Mouse (Mus musculus) fat pad, adult 2 months (tissue): ENCODE results near the gene Ubr4.

Experiments
- DNase-seq: peaks from one replicate; pipeline ENCODE4 v3.0.0-alpha.2; 2011; ENCODE audit warnings: low read depth, low spot score; ENCODE audit errors: extremely low read depth

Gene Ubr4

DNA sequence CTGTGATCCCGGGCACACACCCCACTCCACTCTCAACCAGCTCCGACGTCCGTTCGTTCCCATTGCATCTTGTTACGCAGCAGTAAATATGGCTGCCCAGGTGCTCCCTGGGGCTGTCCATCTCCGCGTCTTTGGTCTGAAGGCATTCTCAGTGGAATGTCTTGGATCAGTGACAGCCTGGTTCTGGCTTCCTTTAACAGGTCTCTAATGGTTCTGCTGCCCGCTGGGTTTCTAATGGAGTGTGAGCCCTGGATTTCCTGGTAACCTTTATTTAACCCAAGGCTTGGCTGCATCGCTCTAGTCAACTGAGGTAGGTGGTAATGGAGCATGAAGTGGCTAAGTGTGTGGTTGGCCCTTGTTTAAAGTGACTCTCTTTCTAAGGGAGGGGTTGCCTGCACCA lies 179.7 kb downstream of the Ubr4 start:
- no peak for DNase-seq

DNA sequence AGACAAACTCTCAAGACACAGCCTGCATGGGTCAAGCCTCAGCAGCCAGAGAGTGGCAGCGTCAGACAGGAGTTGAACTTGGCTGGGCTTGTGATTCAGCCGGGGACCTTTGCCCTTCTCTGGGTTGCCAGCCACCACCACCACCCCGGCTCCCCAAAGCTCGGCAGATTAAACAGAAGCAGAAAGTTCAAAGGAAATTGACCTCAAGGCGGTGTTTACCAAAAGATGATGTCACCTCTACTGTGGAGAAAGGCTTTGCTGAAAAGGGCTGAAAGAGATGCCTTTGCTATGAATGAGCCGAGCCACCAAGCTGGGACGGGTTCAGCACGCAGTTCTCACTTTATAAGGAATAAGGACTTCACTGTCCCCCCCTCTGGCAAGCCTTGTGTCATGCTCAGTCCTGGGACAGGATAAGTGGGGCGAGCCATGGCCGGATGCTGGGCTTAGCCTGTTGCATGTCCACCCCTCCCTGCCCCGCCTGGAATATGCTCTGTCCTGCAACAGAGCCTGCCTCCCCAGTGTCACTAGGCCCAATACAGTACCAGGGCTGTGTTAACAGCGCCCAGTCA lies 182.8 kb downstream of the Ubr4 start:
- no peak for DNase-seq

DNA sequence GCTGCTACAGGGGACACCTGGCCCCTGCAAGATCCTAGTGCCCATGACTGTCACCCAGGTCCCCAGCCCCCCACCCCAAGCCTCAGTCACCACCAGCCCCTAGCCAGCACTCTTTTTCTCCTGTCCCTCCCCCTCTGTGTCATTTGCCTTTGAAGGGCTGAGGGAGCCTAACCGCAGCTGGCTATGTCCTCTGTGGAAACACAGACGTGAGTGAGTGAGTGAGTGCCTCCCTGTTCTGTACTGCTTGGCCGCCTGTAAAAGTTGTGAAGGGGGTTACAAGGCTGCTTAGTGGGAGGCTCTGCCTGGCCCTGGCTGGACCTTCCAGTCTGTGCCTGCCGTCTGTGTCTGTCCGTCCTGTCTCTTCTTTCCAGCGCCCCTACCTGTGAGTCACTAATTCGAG lies 183.3 kb downstream of the Ubr4 start:
- DNase-seq: no peak

DNA sequence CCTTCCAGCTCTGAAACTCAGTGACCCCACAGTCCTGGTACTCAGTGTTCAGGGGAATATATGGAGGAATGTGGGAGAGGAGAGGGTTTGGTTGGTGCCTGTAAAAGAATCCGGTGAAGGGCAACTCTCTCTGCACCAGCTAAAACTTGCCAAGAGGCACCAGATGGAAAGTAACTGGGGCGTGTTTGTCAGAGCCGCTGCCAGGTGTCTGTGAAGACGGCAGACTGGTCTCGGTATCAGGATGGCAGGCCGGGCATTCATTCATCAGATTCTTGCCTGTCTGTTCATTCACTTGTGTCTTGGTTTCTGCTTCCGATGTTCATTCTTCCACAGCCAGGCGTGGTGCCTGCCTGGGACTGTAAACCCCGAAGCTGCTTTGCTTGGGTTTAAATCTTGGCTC lies 184.3 kb downstream of the Ubr4 start:
- no peak for DNase-seq
